Mouse (Mus musculus) c-Kit-positive CD71-positive TER-119-negative erythroid progenitor cells, embryonic 14.5 days (primary cell): Measurements from ENCODE around the gene Vmn1r111.
"Not testable (repeated sequence)": the region's sequence is repeated elsewhere in the genome, so short reads cannot be mapped to it uniquely, and the experiment has no call there.

Experiments
- DNase-seq: peaks from one replicate; pipeline ENCODE4 v3.0.0-alpha.2; 2013; ENCODE audit warnings: low read depth

The Vmn1r111 gene

DNA sequence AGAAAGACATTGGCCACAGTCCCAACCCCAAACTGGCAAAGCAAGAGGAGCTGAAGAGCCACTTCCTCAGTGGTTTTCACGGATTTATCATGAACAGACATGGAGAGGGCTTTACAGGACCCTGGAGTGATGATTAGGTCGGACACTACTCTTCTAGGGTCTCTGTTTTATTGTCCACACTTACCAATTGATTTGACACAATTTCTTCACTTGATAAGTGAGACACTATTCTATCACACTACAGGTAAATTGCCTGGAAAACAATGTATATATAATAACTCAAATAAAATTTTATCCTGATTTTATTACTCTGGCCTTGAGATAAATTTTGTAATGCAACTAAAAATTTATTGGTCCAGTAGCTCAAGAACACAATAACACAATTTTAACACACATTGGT, at the start of gene Vmn1r111:
Gene Vmn1r111, minus strand, starts transcription at position 101 of the 400 bp plus-strand sequence.
- not testable (repeated sequence) for DNase-seq

DNA sequence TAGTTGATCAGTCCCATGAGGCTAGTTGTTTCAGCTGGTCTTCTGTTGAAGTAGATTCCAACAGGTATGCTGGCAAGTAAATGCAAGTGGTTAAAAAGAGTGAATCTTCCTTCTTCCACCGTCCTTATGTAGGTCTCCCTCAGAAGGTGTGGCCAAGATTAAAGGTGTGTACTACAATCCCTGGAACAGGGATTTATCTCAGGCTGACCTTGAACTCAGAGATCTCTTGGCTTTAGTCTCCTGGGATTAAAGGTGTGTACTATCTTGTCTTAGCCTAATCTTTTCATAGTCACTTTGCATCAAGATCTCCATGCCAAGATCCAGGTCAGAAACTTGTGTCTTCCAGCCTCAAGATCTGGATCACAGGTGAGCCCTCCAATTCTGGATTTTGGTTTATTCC, 27.5 kb upstream of the Vmn1r111 start, which contains the start of gene Gm10668:
Gene Gm10668, minus strand, starts transcription at position 101 of the 400 bp plus-strand sequence.
- not testable (repeated sequence) for DNase-seq

DNA sequence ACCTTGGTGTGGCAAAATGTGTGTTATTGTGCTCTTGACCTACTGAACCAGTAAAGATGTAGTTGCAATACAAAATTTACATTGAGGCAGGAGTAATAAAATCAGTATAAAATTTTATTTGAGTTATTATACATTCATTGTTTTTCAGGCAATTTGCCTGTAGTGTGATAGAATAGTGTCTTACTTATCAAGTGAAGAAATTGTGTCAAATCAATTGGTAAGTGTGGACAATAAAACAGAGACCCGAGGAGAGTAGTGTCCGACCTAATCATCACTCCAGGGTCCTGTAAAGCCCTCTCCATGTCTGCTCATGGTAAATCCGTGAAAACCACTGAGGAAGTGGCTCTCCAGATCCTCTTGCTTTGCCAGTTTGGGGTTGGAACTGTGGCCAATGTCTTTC, 34.4 kb downstream of the Vmn1r111 start, which contains the start of gene Vmn1r107:
Gene Vmn1r107, plus strand, starts transcription at position 301 of the 400 bp plus-strand sequence.
- DNase-seq, result not testable (repeated sequence)
